Mouse (Mus musculus) CH12.LX (cell line): ENCODE results near the gene Man2a1.

ENCODE experiments used
- CHD2 ChIP-seq: IDR thresholded peaks from 2 replicates; pipeline ENCODE4 v1.6.1; 2011; ENCODE audit warnings: low read length, improper control_type of control experiment
- CTCF ChIP-seq, 2 experiments: IDR thresholded peaks in 1 of 2; conservative IDR thresholded peaks in 1 of 2; 2 replicates each; pipeline ENCODE4 v1.5.1; 2011 to 2012; ENCODE audit warnings: low read depth in 2 of 2, low read length in 2 of 2, improper control_type of control experiment in 1 of 2, inconsistent platforms in 1 of 2, mild to moderate bottlenecking in 1 of 2, moderate library complexity in 1 of 2
- ELF1 ChIP-seq: IDR thresholded peaks from 2 replicates; pipeline ENCODE4 v1.6.1; 2014; ENCODE audit warnings: low read depth, mild to moderate bottlenecking, inconsistent platforms, low read length, improper control_type of control experiment
- KAT2A ChIP-seq: IDR thresholded peaks from 2 replicates; pipeline ENCODE4 v1.6.1; 2012; ENCODE audit warnings: low read length, improper control_type of control experiment, inconsistent platforms; ENCODE audit not compliant: insufficient replicate concordance
- MAX ChIP-seq: IDR thresholded peaks from 2 replicates; pipeline ENCODE4 v1.6.1; 2011; ENCODE audit warnings: low read length, improper control_type of control experiment
- MYC ChIP-seq: IDR thresholded peaks from 2 replicates; pipeline ENCODE4 v1.6.1; 2011; ENCODE audit warnings: low read depth, mild to moderate bottlenecking, improper control_type of control experiment, low read length
- NELFE ChIP-seq: IDR thresholded peaks from 2 replicates; pipeline ENCODE4 v1.6.1; 2011; ENCODE audit warnings: low read depth, low read length, improper control_type of control experiment
- PAX5 ChIP-seq: IDR thresholded peaks from 2 replicates; pipeline ENCODE4 v1.6.1; 2012; ENCODE audit warnings: low read length, inconsistent platforms, mixed read lengths
- POLR2A ChIP-seq: IDR thresholded peaks from 2 replicates; pipeline ENCODE4 v1.6.1; 2011; ENCODE audit warnings: low read depth, mild to moderate bottlenecking, improper control_type of control experiment, low read length
- RAD21 ChIP-seq: IDR thresholded peaks from 2 replicates; pipeline ENCODE4 v1.6.1; 2011; ENCODE audit warnings: low read depth, mild to moderate bottlenecking, low read length, improper control_type of control experiment, moderate library complexity
- SMC3 ChIP-seq: IDR thresholded peaks from 2 replicates; pipeline ENCODE4 v1.6.1; 2011; ENCODE audit warnings: low read depth, low read length, improper control_type of control experiment

GRCm38 (mm10) chr17:64755191-64755590 lies 154.7 kb downstream of the Man2a1 start:
- no peak for TF ChIP-seq CHD2
- no peak for TF ChIP-seq ELF1
- no peak for TF ChIP-seq CTCF (conservative IDR thresholded peaks at IDR 0.05 in 1 of 2, IDR thresholded peaks at IDR 0.05 in 1 of 2; ENCODE audit: low read depth in 2 of 2, low read length in 2 of 2)
- no peak for TF ChIP-seq POLR2A
- TF ChIP-seq SMC3, result no peak
- no peak for TF ChIP-seq KAT2A
- TF ChIP-seq RAD21, result no peak
- TF ChIP-seq NELFE, result no peak
- no peak for TF ChIP-seq PAX5
- no peak for TF ChIP-seq MYC
- no peak for TF ChIP-seq MAX
